Mouse (Mus musculus): ENCODE data around the gene Camta1.
A peak's percentile ranks its signal among the peaks of the same experiment; 100 is the strongest.
"Not testable (repeated sequence)": the region's sequence is repeated elsewhere in the genome, so short reads cannot be mapped to it uniquely, and the experiment has no call there.

Camta1 gene

GRCm38 (mm10) chr4:150910164-150910951 is 951.3 kb downstream of the Camta1 start:
- no peak for DNase-seq

GRCm38 (mm10) chr4:150909451-150910156 is 952.1 kb downstream of the Camta1 start:
- peak; percentile 97 to 98 for DNase-seq

GRCm38 (mm10) chr4:150908512-150908911 is 953.2 kb downstream of the Camta1 start:
- DNase-seq, result not testable (repeated sequence)

GRCm38 (mm10) chr4:150907099-150907498 is 954.6 kb downstream of the Camta1 start:
- DNase-seq, result no peak

DNA sequence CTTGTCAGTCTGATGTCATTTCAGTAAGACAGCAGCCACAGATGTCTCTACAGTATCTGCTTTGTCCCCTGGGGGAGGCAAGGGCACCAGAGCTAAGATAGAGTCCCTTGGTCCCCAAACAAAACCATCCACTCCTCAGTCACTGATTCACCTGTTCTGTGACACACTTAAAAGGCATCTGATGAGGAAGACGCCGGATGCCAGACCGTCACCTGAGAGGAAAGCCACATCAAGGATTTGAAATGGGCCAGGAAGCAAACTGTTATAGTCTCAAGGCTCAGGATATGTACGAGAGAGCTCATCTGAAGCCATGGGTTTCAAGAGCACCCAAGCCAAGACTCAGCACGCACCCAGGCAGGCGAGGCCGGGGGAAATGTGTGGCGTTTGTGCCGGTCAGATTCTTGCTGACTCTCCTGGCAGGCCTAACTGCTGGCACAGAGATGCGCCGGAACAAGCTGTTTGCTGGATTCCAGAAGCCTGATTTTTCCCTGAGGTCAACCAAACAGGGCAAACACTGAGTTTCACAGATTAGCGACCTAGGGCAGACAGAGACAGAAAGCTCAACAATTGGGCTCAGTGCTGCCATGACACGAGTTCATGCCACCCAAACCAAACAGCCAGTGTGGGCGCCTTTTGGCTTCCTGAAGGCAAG is 958.5 kb downstream of the Camta1 start:
- DNase-seq, result no peak

DNA sequence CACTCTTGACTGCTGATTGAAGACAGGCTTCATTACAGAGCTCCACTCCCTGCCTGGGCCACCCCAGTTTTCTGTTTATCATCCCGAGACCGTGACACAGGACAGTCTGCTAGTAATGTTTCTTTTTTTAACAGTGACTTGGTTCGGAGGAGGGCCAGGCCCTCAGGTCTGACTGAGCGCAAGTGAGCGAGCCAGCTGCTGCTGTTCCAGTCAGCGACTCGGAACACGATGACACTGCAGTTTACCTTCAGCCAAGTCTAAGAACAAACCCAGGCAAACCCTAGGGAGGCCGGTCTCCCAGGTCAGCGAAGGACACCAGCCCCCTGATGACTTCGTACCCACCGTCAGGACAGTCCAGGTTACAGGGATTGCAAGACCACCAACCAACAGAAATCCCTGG is 959.6 kb downstream of the Camta1 start:
- no peak for DNase-seq

DNA sequence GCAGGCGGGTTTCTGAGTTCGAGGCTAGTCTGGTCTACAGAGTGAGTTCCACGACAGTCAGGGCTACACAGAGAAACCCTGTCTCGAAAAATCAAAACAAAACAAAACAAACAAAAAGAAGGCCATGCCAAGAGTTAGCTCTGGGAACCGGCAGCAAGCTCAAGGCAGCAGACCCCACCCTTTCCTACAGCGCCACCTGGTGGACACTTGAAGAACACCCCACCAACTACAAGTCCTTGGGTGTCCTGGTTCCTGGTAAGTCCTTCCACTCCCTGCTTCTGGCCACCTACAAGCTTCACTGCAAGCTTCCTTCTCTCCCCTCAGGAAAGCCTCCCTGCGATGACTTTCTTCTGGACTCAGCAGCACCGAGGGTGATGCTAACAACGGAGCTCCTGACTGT is 960.0 kb downstream of the Camta1 start:
- DNase-seq, result peak in 1 of 2 experiments; percentile 64

- DNase-seq, result no peak
Measured at GRCm38 (mm10) chr4:150900486-150900885, 961.2 kb downstream of the Camta1 start.

- peak in 1 of 2 experiments; percentile 63 for DNase-seq
Measured at GRCm38 (mm10) chr4:150898716-150899365, 962.8 kb downstream of the Camta1 start.

DNA sequence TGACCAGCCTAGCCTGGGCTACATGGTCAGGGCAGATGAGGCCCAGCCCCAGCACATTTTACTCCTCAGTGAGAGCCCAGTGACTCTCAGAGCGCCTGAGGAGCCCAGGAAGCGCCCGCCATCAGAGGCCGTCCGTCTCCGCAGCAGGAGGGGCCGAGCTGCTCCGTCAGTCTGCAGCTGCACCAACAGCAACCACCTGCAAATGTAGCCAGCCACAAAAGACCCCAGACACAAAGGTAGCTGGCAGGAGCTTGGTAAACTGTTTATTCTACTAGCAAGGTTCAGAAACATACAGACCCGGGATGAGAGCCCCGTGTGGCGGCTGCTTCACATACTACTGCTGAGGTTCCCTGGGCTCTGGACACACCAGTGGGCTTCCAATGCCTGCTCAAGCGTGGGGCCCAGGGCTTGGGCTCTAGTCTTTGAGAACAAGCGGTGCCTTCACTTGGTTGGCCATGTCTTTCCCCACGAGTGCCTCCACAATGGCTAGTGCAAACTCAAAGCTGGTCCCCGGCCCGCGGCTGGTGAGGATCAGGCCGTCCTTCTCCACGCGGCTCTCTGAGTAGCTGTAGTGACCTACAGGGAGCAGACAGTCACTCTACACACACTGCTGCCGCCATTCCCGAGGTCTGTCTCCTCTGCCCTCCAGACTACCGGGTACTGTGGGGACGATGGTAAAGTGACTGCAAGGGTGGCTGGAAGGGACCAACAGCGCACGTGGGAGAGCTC is 964.6 kb downstream of the Camta1 start:
- peak; percentile 67 to 72 for DNase-seq

DNA sequence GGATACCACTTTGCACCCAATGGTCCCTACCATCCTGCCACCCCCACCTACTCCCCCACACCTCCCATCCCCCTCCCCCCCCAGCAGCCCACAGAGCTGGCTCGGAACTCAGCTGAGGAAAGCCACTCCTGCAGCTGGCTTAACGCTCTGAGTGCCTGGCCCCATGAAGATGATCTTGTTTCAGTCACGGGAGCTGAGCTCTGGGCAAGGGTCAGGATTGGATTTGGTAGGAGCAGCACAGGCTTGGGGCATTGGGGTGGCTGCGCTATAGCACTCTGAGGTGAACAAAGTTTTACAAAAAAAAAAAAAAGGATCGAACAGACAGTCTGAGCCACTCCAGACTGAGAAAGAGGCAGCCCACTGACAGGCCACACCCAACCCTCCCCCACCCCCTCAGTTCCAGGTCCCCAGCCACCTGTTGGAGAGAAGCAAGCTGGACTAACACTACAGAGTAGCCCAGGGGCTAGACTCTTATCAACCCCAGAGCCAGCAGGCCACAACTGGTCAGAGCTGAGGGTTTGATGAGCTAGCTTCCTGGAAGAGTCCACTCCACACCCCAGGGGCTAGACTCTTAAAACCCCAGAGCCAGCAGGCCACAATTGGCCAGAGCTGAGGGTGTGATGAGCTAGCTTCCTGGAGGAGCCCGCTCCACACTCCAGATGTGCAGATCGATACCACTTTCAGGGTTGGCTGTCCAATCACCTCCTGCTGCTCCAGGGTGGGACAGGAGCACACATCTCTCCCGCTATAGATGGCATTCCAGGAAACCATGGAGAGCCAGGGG is 966.8 kb downstream of the Camta1 start:
- peak in 1 of 2 experiments; percentile 8 for DNase-seq

- no peak for DNase-seq
Measured at GRCm38 (mm10) chr4:150891308-150891707, 970.4 kb downstream of the Camta1 start.

GRCm38 (mm10) chr4:150889955-150890315 is 971.7 kb downstream of the Camta1 start:
- DNase-seq, result no peak

GRCm38 (mm10) chr4:150889273-150889954 is 972.3 kb downstream of the Camta1 start:
- DNase-seq, result no peak

GRCm38 (mm10) chr4:150888492-150888891 is 973.2 kb downstream of the Camta1 start:
- no peak for DNase-seq

DNA sequence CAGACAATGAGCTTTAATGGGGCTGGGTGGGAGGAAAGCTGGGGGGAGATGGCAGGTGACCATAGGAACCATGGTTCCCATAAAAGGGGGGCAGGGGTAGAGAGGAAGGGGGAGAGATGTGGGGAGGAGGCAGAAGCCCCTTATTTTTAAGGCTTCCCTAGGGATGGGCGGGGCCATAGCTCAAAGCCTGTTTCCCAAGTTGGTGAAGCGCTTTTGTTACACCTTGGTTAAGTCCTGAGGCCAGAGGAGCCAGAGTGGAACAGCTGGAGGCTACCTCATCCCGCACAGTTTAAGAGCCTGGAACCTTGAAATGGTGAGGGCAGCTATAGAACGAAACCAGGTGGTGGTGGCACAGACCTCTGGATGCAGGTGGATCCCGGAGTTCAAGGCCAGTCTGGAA is 973.8 kb downstream of the Camta1 start:
- no peak for DNase-seq

DNA sequence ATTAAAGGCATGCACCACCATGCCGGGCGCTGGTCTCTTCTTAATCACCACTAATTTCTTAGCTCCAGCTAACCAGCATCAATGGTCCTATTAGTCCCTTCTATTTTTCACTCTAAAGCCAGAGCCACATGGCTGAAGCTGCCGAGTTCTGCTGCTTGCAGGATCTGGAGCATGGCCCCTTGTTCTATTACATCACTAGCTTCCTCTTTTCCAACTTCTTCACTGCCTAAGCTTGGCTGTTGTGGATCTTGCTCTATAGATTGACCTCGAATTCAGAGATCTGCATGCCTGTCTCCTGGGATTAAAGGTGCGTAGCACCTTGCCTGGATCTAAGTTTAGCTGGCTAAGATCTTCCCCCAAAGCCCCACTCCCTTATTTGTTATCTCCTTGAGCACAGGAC is 979.0 kb downstream of the Camta1 start:
- no peak for DNase-seq

DNA sequence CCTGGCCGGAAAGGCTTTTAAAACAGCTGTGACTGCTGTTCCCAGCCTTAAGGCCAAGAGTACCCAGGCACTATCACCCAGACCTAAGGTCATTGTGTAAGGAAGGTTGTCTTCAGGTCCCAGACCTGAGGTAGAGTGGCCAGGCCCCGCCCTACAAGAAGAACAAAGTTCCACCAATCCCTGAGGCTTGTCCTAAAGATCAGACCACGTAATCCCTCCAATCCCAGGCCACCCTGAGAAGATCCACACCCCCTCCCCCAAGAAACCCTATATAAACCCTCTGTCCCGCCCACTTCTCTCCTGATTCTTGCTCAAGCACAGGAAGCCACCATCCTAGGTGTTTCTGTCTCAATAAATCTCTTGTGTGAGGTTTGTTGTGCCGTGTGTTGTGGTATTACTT is 981.3 kb downstream of the Camta1 start:
- no peak for DNase-seq

DNA sequence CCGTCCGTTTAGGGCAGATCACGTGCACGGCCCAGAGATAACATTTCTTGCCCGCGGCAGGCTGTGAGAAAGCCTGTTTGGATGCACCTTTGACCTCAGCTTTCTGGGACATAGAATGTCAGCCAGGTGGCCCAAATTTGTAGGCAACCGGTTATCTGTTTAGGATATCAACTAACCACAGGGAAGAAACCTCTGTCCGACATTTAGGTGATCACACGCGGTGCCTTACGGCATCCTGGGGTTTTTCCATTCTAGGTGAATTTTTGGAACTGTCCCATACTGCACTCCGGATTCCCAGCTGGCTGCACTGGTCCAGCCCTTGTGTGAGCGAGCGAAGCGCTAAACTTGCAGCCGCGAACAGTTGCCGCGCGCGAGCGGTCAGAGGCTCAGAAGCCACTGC is 982.0 kb downstream of the Camta1 start:
- no peak for DNase-seq

- no peak for DNase-seq
Measured at GRCm38 (mm10) chr4:150875393-150875792, 986.3 kb downstream of the Camta1 start.

- not testable (repeated sequence) for DNase-seq
Measured at GRCm38 (mm10) chr4:150874416-150874815, 987.3 kb downstream of the Camta1 start.

All from thymus, adult 18-20 months (tissue).